Mouse (Mus musculus) heart, adult 18-20 months (tissue): Measurements from ENCODE around the gene Fthl17c. TPM values are rescaled to one million over a fixed set of nuclear protein-coding genes. Genes with fewer than 3 reads are reported as not detected.
"Not testable (repeated sequence)": the region's sequence is repeated elsewhere in the genome, so short reads cannot be mapped to it uniquely, and the experiment has no call there.

Source experiments
- DNase-seq, 2 experiments: peaks; one replicate each; pipeline ENCODE4 v3.0.0; 2021 to 2022; ENCODE audit warnings: mixed read lengths in 1 of 2
- long read RNA-seq, 2 experiments: library from polyadenylated mRNA; stranded (forward); transcript quantifications; one replicate each; pipeline ENCODE4 v2.0.0; 2021
- total RNA-seq, 2 experiments: library from RNA; stranded (reverse); gene quantifications; 2 replicates each; pipeline ENCODE4 v1.2.3; 2021

Gene Fthl17c
- total RNA-seq: not detected
- long read RNA-seq, experiment 1: 0 reads
- long read RNA-seq, experiment 2: 0 reads

DNA sequence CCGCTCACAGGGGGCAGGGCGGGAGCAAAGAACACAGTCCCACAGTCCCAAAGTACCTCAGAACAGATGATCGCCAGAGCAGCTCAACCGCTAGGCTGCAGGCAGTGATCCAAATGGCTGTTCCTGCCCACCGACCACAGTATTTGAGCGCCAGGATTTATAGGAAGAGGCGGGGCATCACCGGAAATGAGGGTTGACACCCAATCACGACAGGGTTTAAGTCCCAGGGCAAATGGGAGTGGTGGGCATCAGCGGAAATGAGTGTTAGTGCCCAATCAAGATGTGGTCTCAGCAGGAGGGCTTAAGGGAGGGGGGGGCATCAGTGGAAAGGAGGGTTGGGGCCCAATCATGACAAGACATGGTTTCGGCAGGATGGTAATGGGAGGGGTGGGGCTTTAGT lies at the start of gene Fthl17c:
TSS of gene Fthl17c (minus strand) at position 101 of the 400 bp plus-strand sequence.
- not testable (repeated sequence) for DNase-seq

DNA sequence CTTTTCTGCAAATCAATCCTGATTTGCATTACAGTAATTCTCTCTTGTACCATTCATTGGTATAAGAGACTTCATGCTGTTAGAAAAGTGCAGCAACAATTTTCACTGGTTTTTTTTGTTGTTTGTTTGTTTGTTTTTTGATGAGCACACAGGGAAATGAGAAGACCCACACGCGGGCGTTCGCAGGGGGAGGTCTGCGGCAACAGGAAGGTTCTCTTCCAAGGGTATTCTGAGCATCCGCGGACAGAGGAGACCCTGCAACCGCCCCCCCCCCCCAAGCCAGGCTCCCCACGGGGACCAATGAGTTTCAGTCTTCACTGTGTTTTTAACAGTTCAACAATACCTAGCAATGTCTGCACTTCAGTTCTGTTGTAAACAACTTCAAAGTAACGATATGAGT lies 43.1 kb upstream of the Fthl17c start:
- no peak for DNase-seq

DNA sequence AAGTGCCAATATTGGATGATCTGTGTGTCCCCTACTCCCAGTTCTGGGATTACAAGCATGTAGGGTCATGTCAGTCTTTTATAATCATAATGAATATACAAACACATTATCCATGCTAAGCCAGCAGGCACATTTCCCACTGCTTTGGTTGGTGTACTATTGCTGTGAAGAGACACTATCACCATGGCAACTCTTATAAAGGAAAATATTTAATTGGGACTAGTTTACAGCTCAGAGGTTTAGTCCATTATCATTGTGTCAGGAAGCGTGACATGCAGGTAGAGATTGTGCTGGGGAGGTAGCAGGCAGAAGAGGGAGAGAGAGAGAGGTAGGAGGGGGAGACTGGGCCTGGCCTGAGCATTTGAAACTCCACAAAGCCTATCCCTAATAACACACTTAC lies 39.7 kb upstream of the Fthl17c start:
- DNase-seq: no peak

DNA sequence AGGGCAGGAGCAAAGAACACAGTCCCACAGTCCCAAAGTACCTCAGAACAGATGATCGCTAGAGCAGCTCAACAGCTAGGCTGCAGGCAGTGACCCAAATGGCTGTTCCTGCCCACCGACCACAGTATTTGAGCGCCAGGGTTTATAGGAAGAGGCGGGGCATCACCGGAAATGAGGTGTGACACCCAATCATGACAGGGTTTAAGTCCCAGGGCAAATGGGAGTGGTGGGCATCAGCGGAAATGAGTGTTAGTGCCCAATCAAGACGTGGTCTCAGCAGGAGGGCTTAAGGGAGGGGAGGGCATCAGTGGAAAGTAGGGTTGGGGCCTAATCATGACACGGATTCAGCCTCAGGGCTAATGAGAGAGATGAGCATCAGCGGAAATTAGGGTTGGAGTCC lies 10.3 kb upstream of the Fthl17c start, which contains the start of gene Fthl17d:
TSS of gene Fthl17d (minus strand) at position 101 of the 400 bp plus-strand sequence.
- not testable (repeated sequence) for DNase-seq

DNA sequence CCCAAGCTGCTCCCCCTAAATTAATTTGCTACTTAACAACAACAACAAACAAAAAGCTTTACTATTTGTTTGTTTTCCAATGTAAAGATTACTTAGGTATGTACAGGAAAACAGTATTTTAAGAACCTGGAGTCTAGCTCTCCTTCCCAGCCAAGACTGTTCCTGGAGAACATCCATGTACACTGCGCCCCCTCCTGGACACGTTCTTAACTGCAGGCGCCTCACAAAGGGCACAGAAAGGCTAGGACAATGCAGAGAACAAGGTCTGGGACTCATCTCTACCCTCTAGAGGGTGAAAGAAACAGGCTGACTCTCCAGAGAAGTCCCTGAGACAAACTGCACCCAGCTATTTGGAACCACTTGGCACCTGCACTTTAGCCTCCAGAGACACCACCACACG lies 11.7 kb downstream of the Fthl17c start:
- DNase-seq: not testable (repeated sequence)

DNA sequence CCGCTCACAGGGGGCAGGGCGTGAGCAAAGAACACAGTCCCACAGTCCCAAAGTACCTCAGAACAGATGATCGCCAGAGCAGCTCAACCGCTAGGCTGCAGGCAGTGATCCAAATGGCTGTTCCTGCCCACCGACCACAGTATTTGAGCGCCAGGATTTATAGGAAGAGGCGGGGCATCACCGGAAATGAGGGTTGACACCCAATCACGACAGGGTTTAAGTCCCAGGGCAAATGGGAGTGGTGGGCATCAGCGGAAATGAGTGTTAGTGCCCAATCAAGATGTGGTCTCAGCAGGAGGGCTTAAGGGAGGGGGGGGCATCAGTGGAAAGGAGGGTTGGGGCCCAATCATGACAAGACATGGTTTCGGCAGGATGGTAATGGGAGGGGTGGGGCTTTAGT lies 13.5 kb downstream of the Fthl17c start, which contains the start of gene Fthl17b:
TSS of gene Fthl17b (minus strand) at position 101 of the 400 bp plus-strand sequence.
- DNase-seq: not testable (repeated sequence)

DNA sequence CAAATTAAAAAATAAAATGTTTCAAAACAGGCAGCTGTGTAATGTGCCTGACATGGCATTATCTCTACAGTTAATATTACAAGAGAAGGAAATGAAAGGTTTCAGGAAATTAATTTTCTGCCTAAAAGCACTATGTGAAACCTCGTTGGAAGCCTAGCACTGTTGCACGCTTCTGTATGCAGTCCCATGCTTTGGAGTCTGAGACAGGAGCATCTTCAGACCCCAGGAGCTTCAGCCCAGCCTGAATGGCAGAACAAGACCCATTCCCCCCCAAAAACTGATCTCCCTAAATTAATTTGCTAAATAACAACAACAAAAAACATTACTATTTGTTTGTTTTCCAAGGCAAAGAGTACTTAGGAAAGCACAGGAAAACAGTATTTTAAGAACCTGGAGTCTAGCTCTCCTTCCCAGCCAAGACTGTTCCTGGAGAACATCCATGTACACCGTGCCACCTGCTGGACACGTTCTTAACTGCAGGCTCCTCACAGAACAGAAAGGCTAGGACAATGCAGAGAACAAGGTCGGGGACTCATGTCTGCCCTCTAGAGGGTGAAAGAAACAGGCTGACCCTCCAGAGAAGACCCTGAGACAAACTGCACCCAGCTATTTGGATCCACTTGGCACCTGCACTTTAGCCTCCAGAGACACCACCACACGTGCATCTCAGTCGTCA lies 28.1 kb downstream of the Fthl17c start:
- DNase-seq: peak; percentile 71 to 86

DNA sequence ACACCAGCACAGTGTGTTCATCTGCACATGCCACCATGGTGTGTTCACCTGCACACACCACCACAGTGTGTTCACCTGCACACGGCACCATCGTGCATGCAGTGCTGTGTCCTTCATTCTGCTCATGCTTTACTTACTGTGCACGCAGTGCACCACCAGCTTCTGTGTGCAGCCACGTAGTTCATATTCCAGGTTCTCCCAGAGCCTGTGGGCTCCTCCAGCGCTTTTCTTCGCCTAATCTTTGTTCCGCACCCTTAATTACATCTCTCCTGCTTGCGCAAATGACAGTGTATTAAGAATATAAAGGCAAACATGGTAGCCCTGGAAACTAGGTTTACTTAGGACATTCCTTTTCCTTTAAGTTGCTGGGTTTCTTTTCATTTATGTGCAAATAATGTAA lies 32.3 kb downstream of the Fthl17c start:
- DNase-seq: no peak

DNA sequence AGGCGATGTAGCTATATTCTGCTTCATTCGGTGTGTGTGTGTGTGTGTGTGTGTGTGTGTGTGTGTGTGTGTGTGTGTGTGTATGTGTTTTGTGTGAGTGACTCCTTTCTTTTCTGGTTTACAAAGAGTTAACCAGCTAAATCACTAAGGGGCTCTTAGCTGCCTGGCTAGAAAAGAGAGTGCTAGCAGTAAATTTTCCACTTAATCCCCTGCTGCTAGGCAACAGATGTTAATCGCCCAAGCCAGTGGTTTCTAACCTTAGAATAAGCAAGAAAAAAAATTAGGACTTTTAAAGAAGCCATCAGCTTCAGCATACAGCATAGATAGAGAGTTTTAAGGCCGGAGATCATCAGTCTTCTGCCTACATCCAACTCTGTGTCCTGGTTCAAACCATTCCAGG lies 49.1 kb downstream of the Fthl17c start:
- DNase-seq: no peak

Other genes with a start within 250 kb of the Fthl17c start
- not detected for gene Ssx9, start 228.1 kb downstream of the Fthl17c start, total RNA-seq
- gene Ssxb5, start 172.9 kb downstream of the Fthl17c start, total RNA-seq: not detected
- gene Gm6592, start 132.6 kb downstream of the Fthl17c start, total RNA-seq: not detected
- gene Gm5751, start 102.3 kb downstream of the Fthl17c start, total RNA-seq: not detected
- gene B630019K06Rik, start 84.2 kb downstream of the Fthl17c start, total RNA-seq: under 1 TPM; 0.57 to 0.77 TPM
- not detected for gene Fthl17b, start 13.6 kb downstream of the Fthl17c start, total RNA-seq
- not detected for gene Fthl17d, start 10.2 kb upstream of the Fthl17c start, total RNA-seq
- not detected for gene Fthl17e, start 56.9 kb upstream of the Fthl17c start, total RNA-seq
- not detected for gene Fthl17f, start 86.5 kb upstream of the Fthl17c start, total RNA-seq
- gene 4930402K13Rik, start 128.0 kb upstream of the Fthl17c start, total RNA-seq: not detected
- 1 to 10 TPM; 5.6 to 7.5 TPM for gene Lancl3, start 223.3 kb upstream of the Fthl17c start, total RNA-seq